Mouse (Mus musculus) right cerebral cortex, postnatal 36 days (tissue): ENCODE measurements at regions not wholly inside any gene's neighbourhood (a gene's known extent, or its start where the extent isn't known, plus 50 kb on each side); places are given as distances from the start of the nearest gene placed in this dataset.

Source experiments
- DNase-seq, 2 experiments: peaks; one replicate each; pipeline ENCODE4 v3.0.0; 2022; ENCODE audit warnings: low spot score in 2 of 2, mixed read lengths in 1 of 2

DNA sequence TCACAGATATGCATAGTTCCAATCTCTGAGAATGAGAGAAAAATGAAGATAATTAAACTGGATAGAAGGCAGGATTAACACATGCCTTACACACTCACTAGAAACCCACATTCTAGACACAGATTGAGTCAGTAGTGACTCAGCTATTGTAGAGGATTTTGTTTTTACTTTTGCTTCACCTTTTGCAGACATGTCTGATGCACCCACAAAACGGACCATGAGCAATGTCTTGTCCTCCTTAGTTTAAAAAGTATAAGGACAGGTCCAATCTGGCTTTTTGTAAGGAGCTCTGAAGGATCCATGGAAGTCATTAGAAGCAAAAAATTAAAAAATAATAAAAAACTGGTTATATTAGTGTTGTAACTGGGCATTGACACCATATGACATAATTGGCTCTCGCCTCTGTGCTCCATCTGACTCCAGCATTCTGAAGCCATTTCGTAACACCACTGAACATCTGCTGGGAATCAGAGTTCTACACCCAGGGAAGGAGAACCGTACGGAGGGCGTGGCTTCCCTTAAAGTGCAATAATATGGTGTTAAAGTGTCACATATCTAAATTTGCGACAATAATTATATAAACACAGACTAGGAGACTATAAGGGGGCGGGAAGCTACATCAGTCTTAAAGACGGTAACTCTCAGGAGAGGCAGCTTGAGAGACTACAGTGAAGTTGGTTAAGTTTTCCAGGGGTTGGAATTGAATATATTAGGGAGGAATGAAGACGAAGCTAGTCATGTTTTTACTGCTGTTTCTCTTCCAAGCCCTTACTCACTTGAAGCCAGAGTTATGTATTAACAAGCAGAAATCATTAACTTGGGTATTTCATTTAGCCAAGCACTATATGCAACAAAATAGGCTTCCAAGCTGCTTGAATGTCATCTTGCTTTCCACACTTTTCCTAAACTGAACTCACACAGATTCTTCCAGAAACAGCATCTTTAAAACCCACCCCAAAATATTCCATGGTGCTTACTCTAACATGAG is 558.0 kb downstream of the Ebf1 start:
- no peak for DNase-seq

DNA sequence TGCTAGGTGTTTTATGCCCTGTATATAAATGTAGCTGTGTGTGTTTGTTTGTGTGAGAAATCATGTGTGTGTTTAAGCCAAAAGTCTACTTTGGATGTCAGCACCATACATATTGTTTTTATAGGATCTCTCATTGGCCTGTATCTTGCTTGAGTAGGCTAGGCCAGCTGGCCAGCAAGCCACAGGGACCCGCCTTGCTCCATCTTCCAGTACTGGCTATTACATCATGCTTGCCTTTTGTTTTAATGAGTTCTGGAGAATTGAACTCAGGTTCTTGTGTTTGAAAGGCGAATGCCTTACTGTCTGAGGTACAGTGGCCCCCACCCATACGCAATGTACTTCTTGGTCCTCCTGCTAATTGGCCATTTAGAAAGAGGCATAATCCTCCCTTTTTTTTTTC is 559.9 kb downstream of the Ebf1 start:
- no peak for DNase-seq

DNA sequence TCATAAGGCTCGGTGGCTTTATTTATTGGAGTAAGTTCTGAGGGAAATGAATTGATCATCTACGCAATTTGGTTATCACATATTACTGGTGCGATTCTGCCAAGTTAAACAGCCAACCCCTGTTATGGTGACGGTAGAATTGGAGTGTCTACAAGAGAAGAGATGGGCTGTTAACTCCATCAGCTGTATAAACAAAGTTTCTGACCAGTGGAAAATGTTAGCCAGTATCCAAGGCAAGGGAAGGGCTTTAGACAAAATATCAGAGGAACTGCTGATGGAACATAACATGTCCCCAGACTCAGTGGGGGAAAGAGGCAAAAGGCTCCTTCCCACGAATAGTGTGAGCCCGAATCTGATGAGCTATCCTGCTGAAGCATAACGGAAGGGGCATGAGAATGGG is 560.9 kb downstream of the Ebf1 start:
- DNase-seq: no peak

DNA sequence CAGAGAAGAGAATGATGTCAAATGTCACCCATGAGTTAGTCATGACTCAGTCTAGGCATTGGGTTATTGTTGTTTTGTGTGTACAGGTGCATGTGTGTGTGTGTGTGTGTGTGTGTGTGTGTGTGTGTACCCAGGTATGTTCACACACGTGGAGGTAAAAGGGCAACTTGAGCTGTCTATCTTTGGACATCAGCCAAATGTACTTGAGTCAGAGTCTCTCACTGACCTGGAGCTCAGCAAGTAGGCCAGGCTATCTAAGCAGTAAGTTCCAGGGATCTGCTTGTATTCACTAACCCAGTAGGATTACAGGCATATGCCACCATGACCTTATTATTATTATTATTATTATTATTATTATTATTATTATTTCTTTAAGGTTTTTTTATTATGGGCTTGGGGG is 561.9 kb downstream of the Ebf1 start:
- DNase-seq: no peak

DNA sequence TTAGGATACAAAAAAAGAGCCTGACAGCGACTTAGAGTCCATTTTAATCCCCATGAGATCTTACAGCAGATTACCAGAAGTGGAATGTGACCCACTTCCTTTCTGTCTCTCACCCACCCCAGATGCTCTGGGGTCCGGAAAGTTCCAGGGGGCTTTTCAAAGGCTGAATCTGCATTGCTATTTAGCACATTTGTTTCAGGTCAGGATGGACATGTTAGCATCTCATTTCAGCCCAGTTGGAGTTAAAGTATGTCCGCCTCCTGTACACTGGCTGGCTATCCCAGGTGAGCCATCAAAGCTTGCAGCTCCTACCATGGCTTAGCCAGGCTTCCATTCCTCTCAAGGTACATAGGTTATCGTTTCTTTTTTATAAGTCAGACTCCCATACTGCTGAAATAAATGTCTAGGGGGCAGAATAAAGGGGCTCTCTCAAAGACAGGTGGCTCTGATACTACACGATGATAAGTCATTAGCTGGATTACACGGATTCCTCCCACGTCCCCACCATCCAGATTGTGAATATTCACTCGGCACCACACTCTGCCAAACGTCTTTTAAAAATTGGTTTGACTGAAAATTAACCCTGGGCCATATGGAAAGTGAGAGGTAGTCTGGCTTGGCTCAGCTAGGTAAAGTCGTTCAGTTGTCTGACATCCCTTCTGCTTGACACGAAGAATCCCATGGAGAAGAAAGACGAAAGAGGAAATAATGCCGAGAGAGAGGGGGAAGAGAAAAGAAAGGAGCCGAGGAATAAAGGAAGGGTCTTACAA is 573.7 kb downstream of the Ebf1 start:
- no peak for DNase-seq

DNA sequence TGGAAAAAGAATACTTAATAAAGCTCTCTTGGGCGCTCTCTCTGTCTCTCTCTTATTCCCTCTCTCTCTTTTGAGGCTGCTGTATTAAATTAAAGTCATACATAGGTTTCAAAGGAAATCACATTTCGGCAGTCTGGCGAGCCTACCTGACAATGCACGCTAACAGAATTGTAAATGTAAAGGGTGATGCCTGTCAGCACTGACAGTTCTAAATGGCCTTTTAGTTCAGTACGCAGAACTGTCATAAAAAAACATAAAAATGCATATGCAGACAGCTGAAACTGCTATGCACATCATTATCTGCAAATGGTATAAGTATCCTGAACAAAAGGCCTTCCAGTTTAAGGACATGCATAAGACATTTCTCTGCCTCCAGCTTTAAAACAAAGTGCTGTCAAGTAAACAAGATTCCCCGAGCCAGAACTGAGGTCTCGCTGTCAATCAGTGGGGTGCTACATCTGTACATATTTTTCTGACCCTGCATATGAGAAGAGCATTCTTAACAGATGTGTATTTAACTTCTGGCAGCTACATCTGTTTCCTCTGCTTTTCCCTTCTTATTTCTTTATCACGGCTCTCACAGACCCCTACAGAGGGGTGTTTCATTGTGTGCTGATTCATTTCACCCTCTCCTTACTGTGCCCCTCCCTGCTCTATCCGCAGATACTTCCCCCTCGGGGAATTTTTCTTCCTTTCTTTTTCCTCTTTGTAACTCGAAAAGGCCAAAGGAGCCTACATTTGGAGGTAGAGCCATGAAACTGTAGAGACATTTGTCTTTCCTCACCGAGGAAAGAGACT is 574.5 kb downstream of the Ebf1 start:
- no peak for DNase-seq

DNA sequence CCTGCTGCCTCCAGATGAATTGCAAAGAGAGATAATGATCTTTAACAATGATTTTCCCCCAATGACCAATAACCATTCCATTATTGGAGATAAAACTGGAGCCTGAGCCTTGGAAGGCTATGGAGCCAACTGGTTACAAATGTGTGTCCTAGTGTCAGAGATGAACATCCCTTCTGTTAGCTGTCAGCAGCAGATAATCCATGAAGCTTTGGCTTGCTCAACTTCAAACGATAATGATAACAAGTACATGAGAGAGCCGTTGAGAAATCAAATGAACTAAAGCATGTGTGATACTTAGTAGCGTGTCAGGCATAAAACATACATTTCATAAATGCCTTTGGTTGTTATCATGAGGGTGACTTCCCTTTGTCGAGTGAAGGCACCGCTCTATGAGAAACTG is 576.2 kb downstream of the Ebf1 start:
- no peak for DNase-seq

DNA sequence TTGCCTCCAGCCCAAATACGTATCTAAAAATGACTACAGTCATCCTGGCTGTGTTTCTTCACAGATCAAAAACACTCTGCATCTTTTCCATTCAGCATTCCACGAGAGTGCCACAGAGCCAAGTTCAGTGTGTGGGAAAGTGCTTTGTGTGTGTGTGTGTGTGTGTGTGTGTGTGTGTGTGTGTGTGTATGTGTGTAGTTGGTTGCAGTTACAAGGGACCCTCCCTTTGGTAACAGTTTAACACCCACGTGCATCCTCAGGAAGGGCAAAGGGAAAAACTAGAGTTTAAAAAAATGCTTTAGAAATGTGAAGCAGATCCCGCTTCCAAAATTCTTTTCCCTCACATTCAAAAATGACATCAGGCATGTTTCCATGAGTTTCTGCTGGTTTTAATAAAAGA is 582.4 kb downstream of the Ebf1 start:
- no peak for DNase-seq

DNA sequence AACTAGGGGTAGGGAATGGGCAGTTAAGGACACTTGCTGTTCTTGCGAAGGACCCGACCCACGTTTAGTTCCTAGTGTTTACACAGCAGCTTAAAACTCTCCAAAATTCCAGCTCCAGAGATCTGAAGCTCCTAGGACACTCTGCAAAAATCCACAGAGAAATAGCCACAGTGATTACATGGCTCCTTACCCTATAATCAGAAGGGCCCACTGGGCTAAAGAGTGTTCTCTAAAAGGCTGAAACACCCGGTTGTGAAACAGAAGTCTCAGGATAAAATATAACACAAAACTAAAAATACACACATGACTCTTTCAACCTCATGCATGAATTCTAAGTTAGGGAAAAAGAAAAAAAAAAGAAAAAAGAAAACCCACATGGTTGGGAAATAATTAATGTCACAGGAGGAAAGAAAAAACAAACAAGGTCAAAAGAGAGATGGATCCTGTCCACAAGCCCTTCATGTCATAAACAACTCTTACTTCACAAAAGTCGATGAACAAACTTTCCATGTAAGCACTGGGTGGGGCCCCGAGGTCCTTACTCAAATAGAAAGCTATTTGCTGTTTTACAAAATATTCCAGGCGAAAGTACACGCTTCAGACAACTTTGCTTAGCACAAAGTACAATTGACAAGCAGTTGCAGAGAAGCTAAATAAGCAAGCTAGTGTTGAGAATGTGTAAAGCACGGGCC is 583.7 kb downstream of the Ebf1 start:
- DNase-seq: no peak

DNA sequence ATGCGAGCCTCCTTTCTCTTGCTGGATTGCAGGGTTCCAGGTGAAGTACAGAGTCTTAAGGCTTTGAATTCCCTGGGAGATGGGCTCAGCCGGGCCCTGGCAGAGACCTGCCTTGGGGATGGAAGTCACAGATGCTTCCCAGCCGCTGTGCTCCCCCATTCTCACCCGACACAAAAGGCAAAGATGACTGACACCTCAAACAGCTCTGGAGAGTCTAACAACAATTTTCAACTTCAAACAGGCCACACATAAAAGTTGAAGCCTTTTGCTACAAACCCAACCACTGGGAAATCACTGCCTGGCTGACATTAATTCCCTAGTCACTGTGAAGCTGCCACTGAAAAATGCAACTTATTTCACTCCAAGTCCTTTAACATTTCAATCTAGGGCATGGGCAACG is 586.3 kb downstream of the Ebf1 start:
- no peak for DNase-seq

DNA sequence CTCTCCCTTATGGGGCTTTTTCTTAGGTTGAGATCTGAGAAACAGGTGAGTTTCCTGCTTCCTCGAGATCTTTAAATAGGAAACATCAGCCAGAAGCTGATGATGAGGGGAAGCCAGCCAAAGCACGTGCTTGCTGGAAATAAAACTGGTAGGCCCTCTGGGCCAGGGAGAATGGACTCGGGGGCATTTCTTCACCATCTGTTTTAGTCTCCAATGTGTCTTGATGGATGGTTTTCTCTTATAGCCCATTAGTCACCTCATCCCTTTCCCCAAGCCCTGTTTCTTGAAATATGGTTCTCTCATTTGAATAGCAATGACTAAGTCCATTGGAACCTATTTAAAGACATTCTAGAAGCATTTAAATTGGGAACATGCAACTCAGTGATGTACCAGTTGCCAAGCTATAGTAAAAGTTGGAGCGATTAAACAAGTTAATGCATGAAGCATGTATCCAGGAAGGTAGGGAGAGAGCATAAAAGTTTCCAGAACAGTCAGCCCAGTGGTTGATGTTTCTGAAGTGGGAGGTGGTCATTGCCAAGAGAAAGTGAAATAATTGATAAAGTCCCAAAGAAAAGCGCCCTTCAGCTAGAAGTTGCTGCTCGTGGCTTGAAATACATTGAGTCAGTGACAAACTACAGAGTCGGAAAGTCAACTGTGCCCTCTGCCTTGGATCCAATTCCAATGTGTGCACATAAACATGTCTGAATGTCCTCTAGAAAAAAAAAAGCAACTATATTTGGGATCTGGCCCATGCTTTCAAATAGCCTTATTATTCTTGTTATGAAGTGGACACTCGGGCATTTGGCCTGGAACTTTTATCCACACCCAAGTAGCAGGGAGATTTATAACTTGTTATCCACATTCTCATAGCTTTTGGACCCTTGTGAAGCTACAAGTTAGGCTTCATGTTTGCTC is 589.8 kb downstream of the Ebf1 start:
- no peak for DNase-seq

DNA sequence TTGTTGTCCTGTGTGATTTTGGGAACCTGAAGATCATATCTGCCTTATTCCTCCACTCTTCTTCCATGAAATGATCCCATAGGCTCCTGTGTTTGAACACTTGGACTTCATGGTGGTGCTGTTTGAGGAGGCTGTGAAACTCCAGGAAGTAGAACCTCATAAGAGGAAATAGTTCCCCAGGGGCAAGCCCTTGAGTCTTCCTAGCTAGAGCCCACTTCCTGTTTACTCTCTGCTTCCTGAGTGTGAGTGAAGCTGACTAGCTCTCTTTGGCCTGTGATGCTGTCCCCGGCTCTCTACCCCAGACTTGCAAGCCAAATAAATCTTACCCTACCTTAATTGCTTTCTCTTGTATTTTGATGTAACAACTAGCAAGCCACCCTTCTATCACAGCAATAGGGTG is 597.0 kb downstream of the Ebf1 start:
- DNase-seq: no peak

DNA sequence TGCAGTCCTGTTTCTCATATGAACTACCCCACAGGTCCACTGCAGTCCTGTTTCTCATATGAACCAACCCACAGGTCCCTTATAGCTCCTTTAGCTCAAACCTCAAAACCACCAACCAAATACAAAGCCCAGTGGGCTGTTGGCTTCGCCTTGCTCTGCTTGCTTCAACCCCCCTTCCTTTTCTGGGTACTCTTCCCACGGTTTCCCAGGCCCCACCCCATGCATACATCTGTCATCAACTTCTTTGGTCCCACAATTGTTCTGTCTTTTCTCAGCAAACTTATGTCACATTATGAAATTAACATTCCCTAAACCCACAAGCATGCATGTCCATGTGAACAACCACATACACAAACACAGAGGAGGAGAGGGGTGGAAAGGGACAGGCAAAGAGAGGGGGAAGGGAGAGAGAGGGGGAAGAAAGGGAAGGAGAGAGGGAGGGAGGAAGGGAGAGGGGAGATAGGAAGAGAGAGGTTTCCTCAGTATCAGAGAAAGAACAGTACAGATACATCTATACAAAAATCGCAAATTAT is 599.9 kb downstream of the Ebf1 start:
- DNase-seq: no peak

DNA sequence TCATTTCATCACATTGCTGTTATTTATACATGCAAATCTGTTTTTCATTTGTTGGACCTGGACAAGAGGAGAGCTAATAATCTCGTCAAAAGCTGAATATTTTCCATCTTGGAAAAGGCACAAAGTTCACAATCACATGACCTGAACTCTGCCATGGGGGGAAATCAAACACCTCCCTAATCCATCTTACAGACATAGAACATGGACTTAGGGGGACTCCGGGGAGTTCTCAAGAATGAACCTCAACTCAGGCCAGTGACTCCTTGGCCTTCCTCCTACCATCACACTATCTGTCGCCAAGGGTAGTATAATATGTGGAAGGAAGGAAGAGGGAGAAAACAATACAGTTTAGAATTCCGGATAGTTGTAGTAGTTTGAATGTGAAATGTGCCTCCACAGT is 602.1 kb downstream of the Ebf1 start:
- no peak for DNase-seq

DNA sequence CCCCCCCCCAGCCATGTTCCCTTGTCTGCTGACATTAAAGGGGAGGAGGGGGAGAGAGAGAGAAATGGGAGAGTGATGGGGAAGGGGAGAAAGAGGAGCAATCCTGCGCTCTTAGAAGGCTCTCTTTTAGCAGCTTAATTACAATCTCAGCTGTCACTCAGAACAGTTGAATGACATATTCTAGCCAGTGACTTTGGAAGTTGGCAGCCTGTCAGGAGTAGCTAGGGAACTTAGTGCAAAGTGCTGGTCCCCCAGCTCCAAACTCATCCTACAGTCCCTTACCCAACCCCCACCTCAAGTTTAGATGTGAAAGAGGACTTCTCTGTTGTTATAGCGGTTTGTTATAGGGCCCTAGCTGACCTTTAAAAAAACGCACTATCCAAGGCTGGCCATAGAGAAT is 604.9 kb downstream of the Ebf1 start:
- DNase-seq: no peak

DNA sequence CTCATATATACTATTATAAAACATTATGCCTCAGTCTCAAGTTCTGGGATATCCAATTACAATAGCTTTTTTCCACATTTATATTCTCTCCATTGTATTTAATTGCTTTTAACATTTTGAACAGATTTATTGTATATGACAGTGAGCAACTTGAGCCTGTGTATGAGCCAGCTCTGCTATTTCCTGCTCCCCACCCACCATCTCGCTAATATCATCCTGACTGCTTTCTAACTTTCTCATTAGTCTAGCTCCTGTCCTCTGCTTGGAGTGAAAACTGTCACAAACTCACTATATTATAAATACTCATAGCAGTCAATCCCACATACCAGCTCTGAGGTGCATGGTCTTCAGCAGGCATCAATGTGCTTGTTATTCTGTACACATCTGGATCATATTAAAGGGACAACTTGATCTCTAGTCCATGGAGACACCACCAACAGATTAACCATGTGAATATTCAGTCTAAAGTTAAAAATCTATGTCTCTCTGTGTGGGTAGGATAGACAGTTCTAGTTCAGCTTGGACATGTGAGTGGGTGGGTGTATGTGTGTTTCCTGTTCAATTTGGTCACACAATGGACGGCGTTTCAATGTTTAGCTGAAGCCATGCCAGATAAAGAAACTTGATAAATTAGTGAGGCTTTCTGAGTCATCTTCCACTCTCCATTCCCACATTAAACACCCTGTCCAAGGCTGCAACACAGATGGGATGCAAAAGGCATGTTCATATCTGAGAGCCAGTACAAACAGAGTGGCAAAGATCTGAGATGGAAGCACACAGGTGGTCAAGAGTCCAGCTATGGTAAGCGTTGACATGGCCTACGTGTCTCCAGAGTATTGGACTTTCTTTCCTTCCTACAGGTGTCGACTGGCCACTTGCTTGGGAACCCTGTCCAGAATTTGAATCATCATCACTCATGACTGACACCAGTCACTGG is 616.1 kb upstream of the Clint1 start:
- DNase-seq: no peak

DNA sequence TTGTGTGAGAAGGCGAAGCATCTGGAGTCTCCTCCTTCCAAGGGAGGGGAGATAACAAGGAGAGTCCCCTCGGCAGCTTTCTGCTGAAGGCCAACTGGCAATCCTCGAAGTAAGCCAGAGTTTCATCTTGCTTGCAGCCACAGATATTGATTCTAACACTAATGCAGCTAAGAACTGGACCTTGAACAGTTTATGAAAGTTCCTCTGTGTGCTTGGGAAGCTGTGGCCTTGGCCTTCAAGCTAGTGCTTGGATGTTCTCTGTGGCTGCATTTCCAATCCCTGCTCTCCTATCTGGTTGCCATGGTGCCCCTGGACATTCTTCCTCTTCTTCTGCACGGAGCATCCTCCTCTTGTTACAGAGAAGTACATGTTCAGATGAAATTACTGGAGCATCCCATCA is 614.8 kb upstream of the Clint1 start:
- no peak for DNase-seq

DNA sequence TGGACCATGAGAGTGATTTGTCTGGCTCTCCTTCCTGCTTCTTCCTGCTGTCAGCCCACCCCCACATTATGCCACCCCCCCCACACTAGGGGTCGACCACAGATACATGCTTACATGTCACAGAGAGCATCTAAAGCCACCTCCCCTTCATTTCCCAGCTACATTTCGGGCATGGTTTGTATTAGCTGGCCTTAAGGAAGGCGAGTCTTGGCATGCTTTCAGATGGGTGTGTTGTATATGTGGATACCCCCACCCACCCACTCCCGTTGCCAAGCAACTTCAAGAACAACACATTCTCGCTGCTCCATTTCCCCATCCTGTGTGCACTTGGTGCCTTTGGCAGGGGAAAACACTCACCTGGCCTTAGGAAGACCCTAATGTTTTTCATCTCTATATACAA is 612.8 kb upstream of the Clint1 start:
- DNase-seq: no peak

DNA sequence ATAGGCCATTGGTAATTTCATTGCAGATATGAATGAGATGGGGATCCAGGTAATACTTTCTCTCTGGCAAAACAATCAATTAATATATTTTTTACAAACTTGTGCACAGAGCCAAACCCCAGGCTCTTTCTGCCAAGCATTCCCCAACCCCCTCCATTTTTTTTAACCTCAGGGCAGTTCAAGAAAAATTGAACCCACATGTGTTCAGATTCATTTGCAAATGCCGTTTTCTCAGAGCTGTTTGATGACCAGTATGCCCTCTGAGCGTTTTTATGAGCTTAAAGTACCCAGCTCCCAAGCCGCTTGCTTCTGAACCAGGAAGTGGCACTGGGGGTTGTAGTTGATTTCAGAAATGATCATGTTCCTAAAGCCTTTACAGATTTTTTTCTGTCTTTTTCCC is 611.4 kb upstream of the Clint1 start:
- DNase-seq: no peak
